Mouse (Mus musculus): ENCODE measurements around the gene Selenoo.

Gene Selenoo

GRCm38 (mm10) chr15:89075478-89076147 lies 13.3 kb upstream of the Selenoo start:
- DNase-seq (ENCODE audit: low spot score in 2 of 2): peak; percentile 63 to 75

GRCm38 (mm10) chr15:89076156-89076731 lies 12.6 kb upstream of the Selenoo start:
- DNase-seq (ENCODE audit: low spot score in 2 of 2): peak; percentile 21 to 26

DNA sequence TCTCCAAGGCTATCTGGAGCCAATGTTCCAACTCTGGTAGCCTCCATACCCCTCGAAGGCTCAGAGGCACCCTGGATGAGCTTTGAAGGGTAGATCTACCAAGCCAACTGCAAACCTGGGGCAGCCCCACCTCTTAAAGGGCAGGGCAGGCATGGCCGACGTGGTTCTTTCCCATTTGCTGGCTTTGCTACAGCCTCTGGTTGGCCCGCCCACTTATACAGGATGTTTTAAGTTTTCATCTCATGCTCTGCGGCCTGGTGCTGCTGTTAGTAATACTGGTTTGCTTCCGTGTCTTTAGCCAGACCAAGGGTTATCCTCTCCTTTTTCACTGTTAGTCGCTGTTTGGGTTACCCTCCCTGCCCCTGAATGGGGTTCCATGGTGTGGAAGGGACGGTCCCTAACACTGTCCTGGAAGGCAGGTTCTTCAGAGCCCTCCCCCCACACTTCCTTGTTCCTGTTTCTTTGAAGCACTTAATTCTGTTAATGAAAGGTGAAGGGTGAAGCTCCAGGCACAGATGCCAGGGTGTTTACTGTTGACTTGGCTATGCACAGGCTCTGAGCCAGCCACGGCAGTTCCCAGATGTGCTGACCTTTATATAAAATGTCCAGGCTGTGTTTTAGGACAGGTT lies 10.6 kb upstream of the Selenoo start:
- peak; percentile 48 to 62 for DNase-seq (ENCODE audit: low spot score in 2 of 2)

DNA sequence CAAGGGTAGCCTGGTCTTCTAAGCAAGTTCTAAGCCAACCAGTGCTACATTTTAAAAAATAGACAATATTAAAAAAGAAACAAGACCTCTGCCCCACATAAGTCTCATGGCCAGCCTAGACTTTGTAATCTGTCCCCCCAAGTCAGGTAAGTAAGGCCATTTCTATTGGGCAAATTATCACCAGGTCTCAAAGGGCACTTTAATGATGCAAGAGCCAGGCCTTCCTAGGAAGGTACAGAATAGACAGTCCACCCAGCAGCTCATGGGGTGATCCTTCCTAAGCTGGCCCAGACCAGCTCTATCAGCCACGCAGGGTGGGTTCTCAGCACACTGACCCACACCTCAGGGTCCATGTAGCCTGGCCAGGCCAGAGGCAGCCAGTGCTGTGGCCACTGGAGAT lies 5.0 kb upstream of the Selenoo start:
- DNase-seq (ENCODE audit: low spot score in 2 of 2): no peak

GRCm38 (mm10) chr15:89084826-89085225 lies 4.1 kb upstream of the Selenoo start:
- DNase-seq (ENCODE audit: low spot score in 2 of 2): no peak

DNA sequence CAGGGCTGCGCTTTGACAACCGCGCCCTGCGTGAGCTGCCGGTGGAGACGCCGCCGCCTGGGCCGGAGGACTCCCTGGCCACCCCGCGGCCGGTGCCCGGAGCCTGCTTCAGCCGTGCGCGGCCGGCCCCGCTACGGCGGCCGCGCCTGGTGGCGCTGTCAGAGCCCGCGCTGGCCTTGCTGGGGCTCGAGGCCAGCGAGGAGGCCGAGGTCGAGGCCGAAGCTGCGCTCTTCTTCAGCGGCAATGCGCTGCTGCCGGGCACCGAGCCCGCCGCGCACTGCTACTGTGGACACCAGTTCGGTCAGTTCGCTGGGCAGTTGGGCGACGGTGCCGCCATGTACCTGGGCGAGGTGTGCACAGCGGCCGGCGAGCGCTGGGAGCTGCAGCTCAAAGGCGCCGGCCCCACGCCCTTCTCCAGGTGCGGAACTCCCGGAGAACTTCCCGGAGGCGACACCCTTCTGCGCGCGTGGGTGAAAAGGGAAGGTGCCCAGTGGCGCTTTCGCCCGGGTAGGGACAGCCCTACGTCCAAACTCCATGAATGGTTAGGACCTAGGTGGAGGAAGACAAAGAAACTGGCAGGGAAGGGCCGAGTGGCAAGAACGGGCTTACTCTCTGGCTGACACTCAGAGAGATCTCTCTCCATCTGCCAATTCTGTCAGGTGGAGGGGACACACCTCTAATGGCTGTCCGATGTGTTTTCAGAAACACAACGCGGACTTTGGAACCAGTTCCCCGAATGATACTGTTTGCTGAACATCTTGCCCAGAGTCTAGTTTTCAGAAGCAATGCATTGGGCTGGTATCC lies 566 bp downstream of the Selenoo start:
- DNase-seq (ENCODE audit: low spot score in 2 of 2): no peak

DNA sequence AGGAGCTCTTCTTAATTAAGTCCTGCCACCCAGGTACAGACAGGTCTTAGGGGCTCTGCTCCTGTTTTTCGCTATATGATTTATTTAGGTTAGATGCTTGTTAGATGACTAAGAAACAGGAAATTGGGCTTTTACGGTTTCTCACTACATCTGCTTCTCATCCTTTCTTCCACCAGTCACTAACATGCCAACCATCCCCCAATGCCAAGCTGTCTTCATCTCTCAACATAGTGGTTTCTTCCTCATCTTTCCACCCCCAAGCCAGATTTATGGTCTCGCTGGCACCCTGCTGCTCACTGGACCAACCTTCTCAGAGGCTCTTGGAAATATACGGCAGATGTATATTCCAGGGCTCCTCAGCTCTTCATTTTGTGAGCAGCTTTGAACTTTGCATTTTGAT lies 1.8 kb downstream of the Selenoo start:
- DNase-seq (ENCODE audit: low spot score in 2 of 2): no peak

- no peak for DNase-seq (ENCODE audit: low spot score in 2 of 2)
Observed at GRCm38 (mm10) chr15:89092181-89092580, 3.3 kb downstream of the Selenoo start.

GRCm38 (mm10) chr15:89097450-89097849 lies 8.6 kb downstream of the Selenoo start:
- no peak for DNase-seq (ENCODE audit: low spot score in 2 of 2)

- DNase-seq (ENCODE audit: low spot score in 2 of 2): no peak
Observed at GRCm38 (mm10) chr15:89098616-89099015, 9.7 kb downstream of the Selenoo start.

- no peak for DNase-seq (ENCODE audit: low spot score in 2 of 2)
Observed at GRCm38 (mm10) chr15:89100823-89101222, 11.9 kb downstream of the Selenoo start.

DNA sequence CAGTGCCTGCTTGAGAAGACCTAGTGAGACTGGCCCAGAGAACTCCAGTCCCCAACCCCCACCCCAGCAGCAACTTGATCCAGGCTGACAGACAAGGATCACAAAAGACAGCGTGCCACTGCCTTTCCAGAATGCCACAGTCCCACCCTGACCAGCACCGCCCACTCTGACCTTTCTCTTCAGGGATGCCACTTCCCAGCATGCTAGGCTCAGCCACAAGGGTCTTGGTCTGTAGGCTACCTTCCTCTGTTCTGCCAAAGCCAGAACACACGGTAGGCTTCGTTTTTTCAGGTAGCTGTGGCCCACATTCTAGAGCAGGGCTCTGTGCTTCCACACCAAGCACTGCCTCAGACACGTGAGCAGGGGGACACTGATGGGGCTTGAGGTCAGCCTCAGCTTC lies 13.8 kb downstream of the Selenoo start:
- no peak for DNase-seq (ENCODE audit: low spot score in 2 of 2)

GRCm38 (mm10) chr15:89103921-89104320 lies 15.0 kb downstream of the Selenoo start:
- no peak for DNase-seq (ENCODE audit: low spot score in 2 of 2)

- DNase-seq (ENCODE audit: low spot score in 2 of 2): no peak
Observed at GRCm38 (mm10) chr15:89104425-89104824, 15.5 kb downstream of the Selenoo start.

- no peak for DNase-seq (ENCODE audit: low spot score in 2 of 2)
Observed at GRCm38 (mm10) chr15:89106073-89106472, 17.2 kb downstream of the Selenoo start.

GRCm38 (mm10) chr15:89106976-89107375 lies 18.1 kb downstream of the Selenoo start:
- no peak for DNase-seq (ENCODE audit: low spot score in 2 of 2)

GRCm38 (mm10) chr15:89110147-89110546 lies 21.3 kb downstream of the Selenoo start:
- DNase-seq (ENCODE audit: low spot score in 2 of 2): no peak

GRCm38 (mm10) chr15:89118007-89118406 lies 29.1 kb downstream of the Selenoo start:
- no peak for DNase-seq (ENCODE audit: low spot score in 2 of 2)

GRCm38 (mm10) chr15:89122649-89123366 lies 33.9 kb downstream of the Selenoo start, which contains the start of gene Tubgcp6:
Gene Tubgcp6 (minus strand): TSS chr15:89123112.
- peak; percentile 88 to 96 for DNase-seq (ENCODE audit: low spot score in 2 of 2)

GRCm38 (mm10) chr15:89123595-89123994 lies 34.7 kb downstream of the Selenoo start:
- DNase-seq (ENCODE audit: low spot score in 2 of 2): no peak

DNA sequence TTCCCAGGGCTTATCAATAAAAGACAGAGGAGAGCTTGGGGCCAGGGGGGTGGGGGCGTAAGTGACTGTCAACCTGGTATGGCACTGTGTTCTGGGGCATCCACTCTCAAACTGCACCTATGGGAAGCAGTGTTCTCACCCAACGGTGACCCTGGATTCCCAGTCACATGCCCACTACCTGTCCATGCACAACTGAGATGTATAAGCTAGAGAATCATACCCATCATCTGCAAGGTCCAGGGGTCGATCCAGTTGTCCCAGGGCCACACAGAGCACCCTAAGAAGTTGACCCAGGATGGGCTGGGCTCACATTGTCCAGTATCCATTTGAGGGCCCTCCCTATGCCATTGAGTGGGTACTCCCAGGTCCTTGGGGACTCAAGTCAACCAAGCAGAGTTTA lies 35.4 kb downstream of the Selenoo start:
- no peak for DNase-seq (ENCODE audit: low spot score in 2 of 2)

- no peak for DNase-seq (ENCODE audit: low spot score in 2 of 2)
Observed at GRCm38 (mm10) chr15:89125351-89125750, 36.5 kb downstream of the Selenoo start.
